Mouse (Mus musculus): ENCODE results near the gene Htra1.

GRCm38 (mm10) chr7:130935793-130936471 lies at the start of gene Htra1:
- TF ChIP-seq REST (IDR thresholded peaks at IDR 0.05; ENCODE audit: insufficient read depth, insufficient read length): no peak
- TF ChIP-seq E2F4 (IDR thresholded peaks at IDR 0.05; ENCODE audit: insufficient read depth): no peak

Measured in myocyte (in vitro differentiated cells).